Mouse (Mus musculus) cerebellum, adult 11-12 months (tissue): Measurements from ENCODE around the gene Rfpl4b.
"Not testable (repeated sequence)": the region's sequence is repeated elsewhere in the genome, so short reads cannot be mapped to it uniquely, and the experiment has no call there.

Source experiments
- DNase-seq: peaks from one replicate; pipeline ENCODE4 v3.0.0; 2022

The Rfpl4b gene

DNA sequence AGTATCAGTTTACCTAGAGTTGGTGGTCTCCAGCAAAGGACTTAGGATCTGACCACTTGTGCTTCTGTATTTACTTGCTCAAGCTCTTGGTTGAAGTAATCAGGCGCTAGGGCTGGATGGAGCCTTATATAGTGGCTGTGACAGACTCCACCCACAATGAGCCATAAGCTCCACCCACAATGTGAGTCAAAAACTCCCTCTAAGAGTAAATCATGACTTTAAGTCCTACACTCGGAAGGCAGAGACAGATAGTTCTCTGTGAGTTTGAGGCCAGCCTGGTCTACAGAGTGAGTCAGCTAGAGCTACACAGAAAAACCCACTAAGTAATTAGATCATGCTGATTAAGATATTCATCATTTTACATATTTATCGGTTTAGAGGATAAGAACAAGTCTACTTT lies at the start of gene Rfpl4b:
Rfpl4b (minus strand) TSS at position 101 of the 400 bp plus-strand sequence.
- DNase-seq: no peak

DNA sequence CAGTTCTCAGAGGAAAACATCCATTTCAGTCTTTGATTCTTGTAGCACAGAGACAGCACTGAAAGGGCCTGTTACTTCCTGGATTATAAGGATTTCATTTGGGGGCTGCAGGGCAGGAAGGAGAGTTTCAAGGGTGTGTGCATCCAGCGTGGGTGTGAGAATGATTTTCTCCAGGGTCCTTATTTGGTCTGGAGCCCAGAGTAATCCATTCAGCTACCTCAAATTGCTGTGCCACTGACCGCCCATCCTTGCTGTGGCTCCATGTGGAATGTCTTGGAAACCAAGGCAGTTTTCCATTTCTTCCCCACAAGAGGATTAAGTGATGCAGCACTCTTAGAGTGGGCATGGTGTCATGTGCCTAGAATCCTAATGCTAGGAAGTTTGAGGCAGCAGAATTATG lies 33.6 kb upstream of the Rfpl4b start:
- no peak for DNase-seq

DNA sequence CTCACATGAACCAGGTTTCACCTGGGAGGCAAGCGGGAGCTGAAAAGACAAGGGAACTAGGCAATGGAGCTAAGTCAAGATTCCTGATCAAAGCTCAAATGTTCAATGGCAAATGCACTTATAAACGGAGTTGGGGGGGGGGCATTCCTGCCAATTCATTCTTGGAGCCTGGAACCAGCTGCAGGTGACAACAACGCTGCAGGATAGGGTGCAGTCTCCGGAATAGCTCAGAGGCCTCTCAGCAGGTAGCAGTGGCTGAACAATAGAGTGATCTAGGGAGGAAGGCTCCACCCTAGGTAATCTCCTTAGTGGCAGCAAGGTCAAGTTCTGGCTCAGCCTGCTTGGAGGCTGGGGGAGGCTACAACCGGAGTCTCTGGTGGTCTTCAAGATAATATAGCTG lies 28.4 kb upstream of the Rfpl4b start:
- not testable (repeated sequence) for DNase-seq

DNA sequence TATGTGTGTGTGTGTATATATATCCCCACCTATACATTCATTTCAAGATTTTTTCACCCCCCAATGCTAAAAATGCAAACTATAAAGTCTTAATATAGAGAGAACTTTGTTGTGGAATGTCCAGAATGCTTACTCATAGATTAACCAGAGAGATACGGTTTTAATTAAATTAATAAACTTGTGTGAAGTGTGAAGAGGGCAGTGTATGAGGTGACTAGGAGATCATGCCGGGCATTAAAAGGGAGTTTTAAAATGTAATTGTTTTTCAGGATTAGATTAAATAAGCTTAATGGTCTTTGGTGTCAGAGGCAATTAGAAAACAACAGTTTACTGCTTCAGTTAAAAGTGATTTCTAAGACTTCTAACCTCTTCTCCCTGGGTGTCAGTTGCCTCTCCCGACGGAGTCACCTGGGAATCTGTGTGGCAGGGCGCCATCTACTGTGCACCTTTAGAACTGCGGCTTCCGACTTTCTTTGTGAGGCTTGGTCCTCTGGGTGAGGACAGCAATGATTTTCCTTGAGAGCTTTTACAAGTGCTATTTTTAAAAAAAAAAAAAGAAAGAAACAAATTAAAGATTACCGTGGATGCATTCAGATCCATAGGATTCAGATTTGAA lies 27.4 kb upstream of the Rfpl4b start:
- DNase-seq: peak; percentile 26

DNA sequence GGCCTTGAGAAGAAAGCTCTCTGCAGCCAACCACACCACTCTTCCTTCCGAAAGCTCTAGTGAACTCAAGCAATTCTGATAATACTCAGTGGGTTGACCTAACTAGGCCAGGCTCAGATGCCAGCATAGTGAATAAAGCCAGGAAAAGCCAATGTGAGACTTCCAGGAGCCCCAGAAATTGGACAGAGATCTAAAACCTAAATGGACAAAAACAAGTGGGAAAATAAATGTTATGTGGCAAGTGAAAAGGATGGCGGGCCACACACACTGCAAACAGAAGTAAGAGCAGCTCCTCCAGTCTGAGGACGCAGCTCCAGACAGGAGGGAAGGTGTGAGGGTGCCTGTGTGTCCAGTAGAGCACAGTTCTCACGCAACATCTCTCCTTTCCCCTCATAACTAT lies 26.7 kb upstream of the Rfpl4b start:
- no peak for DNase-seq

DNA sequence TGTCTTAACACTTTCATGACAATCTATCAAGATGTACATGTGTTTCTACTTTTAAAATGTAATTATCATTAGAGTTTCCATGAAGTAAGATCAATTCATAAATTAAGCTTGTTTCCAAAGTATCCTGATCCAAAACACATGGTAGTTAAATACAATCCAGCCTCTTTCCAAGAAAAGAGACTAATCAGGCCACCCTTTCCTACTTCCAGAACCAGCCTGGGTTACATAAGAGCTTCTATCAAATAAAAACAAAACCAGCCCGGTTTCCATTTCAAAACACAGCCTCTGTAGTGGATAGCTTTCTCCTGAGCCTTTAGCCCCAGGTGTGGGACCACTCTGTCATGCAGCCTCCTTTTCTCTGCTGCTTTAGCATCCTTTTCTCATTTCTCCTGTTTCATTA lies 2.2 kb upstream of the Rfpl4b start:
- DNase-seq: no peak

DNA sequence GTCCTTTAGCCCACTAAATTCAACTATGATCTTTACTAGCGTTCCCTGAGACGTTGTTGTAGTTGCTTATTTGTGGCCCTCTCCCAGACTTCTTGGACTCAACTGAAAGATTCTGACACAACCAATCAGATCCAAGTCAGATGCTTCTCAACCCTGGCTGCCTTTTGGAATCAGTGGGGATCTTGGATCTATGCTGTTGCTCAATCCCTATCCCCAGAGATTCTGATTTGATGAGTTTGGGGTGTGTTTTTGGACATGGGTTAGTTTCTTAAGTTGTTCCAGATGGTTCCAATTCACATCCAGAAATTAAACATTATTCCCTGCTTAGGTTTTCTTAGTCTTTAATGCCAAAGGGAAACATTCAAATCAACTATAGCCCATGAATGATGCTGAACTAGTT lies 15.5 kb downstream of the Rfpl4b start:
- DNase-seq: no peak

DNA sequence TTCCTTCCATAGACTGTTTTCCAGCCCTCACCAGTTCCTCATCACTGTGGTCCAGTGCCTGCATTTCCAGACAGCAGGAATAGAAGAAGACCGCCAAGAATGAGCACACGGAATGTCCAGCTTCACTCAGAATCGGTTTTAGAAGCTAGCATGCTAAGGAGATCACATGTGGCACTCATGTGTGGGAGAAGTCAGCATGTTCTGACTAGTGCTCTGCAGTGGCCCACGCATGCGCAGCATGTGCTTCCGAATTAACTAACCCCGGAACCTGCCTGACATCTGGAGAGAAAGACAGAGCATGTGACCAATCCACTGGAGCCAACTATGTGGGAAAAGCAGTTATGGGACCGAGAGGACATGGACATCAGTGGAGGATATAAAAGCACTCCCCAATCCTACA lies 17.5 kb downstream of the Rfpl4b start:
- DNase-seq: no peak

DNA sequence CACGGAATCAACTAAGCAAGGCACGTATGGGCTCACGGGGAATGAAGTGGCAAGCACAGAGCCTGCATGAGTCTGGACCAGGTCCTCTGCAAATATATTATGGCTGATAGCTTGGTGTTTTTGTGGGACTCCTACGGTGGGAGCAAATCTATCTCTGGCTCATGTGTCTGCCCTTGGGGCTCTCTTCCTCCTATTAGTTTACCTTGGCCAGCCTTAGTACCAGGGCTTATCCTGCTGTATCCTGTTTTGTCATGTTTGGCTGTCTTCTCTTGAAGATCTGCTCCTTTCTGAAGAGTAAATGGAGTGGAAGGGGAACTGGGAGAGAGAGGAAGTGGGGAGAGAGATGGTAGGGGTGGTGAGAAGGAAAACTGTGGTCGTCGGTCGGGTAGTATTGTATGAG lies 18.3 kb downstream of the Rfpl4b start:
- DNase-seq: no peak

DNA sequence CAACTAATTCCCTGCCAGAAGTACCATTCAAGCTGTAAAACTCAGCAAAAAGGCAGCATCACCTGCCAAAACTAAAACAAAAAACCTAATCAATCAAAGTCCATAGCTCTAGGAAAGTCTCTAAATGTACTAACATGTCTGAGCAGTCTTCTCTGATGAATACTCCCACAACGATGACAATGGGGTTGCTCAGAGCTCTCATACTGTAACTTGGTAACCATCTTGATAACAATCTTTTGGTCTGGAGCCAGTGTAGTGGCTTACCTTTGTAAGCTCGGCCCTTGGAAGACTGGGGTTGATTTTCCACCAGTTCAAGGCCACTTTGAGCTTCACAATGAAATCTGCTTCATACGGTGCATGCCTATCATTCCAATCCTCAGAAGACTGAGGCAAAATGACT lies 33.0 kb downstream of the Rfpl4b start:
- DNase-seq: no peak
